Mouse (Mus musculus): ENCODE measurements around the gene Uncx. TPM values are rescaled to one million over a fixed set of nuclear protein-coding genes. Genes with fewer than 3 reads are reported as not detected.

Gene Uncx
- polyA plus RNA-seq, 1 experiment from 2014 or later: 37.0 TPM

Other genes with a start within 250 kb of the Uncx start
- 2.3 and 3.3 TPM in 2 replicates for gene Adap1, start 217.9 kb upstream of the Uncx start, polyA plus RNA-seq (2016; fragmentation: Nextera tagmentation; extraction: Ambion mirVana)
- gene Cox19, start 192.1 kb upstream of the Uncx start, polyA plus RNA-seq (2016; fragmentation: Nextera tagmentation; extraction: Ambion mirVana): 105 and 117 TPM in 2 replicates
- gene Cyp2w1, start 190.9 kb upstream of the Uncx start, polyA plus RNA-seq (2016; fragmentation: Nextera tagmentation; extraction: Ambion mirVana): 0.17 and 0.24 TPM in 2 replicates
- gene Gpr146, start 165.8 kb upstream of the Uncx start, polyA plus RNA-seq (2016; fragmentation: Nextera tagmentation; extraction: Ambion mirVana): 1.2 and 1.4 TPM in 2 replicates
- gene C130050O18Rik, start 138.2 kb upstream of the Uncx start, polyA plus RNA-seq (2016; fragmentation: Nextera tagmentation; extraction: Ambion mirVana): 0.10 and 0.22 TPM in 2 replicates
- gene Gper1, start 120.3 kb upstream of the Uncx start, polyA plus RNA-seq (2016; fragmentation: Nextera tagmentation; extraction: Ambion mirVana): 4.1 and 5.2 TPM in 2 replicates
- gene 3110082I17Rik, start 83.0 kb upstream of the Uncx start, polyA plus RNA-seq (2016; fragmentation: Nextera tagmentation; extraction: Ambion mirVana): 28.3 and 30.6 TPM in 2 replicates
- 10.4 and 12.9 TPM in 2 replicates for gene Zfand2a, start 58.9 kb upstream of the Uncx start, polyA plus RNA-seq (2016; fragmentation: Nextera tagmentation; extraction: Ambion mirVana)
- gene Micall2, start 192.8 kb downstream of the Uncx start, polyA plus RNA-seq (2016; fragmentation: Nextera tagmentation; extraction: Ambion mirVana): 6.2 and 6.5 TPM in 2 replicates
- 37.7 and 40.8 TPM in 2 replicates for gene Ints1, start 232.2 kb downstream of the Uncx start, polyA plus RNA-seq (2016; fragmentation: Nextera tagmentation; extraction: Ambion mirVana)
- gene Mafk, start 248.0 kb downstream of the Uncx start, polyA plus RNA-seq (2016; fragmentation: Nextera tagmentation; extraction: Ambion mirVana): 11.4 and 12.0 TPM in 2 replicates